Mouse (Mus musculus) kidney, embryonic 16.5 days (tissue): ENCODE results near the gene Smndc1. TPM values are rescaled to one million over a fixed set of nuclear protein-coding genes. Genes with fewer than 3 reads are reported as not detected.

Source experiments
- ATAC-seq: fragments of 200-750 bp; cut with Nextera tagmentation; 2 replicates; pipeline ENCODE4 v1.8.0; 2017; ENCODE audit warnings: moderate TSS enrichment; ENCODE audit not compliant: low FRiP score, low TSS enrichment
- H3K27ac ChIP-seq: fragments of 300-500 bp; sonication (generic); 2 replicates; pipeline ENCODE4 v1.5.1; 2014; ENCODE audit warnings: low read length
- H3K27me3 ChIP-seq: fragments of 300-500 bp; sonication (generic); 2 replicates; pipeline ENCODE4 v1.6.1; 2014; ENCODE audit warnings: low read length, control low read depth, mixed read lengths; ENCODE audit not compliant: insufficient read depth
- H3K36me3 ChIP-seq: fragments of 300-500 bp; sonication (generic); 2 replicates; pipeline ENCODE4 v1.6.1; 2014; ENCODE audit warnings: low read length, control low read depth, mixed read lengths; ENCODE audit not compliant: insufficient read depth
- H3K4me1 ChIP-seq: fragments of 300-500 bp; sonication (generic); 2 replicates; pipeline ENCODE4 v1.6.1; 2014; ENCODE audit warnings: low read length, control low read depth, mixed read lengths; ENCODE audit not compliant: insufficient read depth
- H3K4me2 ChIP-seq: fragments of 300-500 bp; sonication (generic); replicated peaks from 2 replicates; pipeline ENCODE4 v1.6.1; 2014; ENCODE audit warnings: low read depth, low read length
- H3K4me3 ChIP-seq: fragments of 300-500 bp; sonication (generic); 2 replicates; pipeline ENCODE4 v1.5.1; 2014; ENCODE audit warnings: mild to moderate bottlenecking, low read length
- H3K9ac ChIP-seq: fragments of 300-500 bp; sonication (generic); replicated peaks from 2 replicates; pipeline ENCODE4 v1.6.1; 2014; ENCODE audit warnings: low read length
- H3K9me3 ChIP-seq: fragments of 300-500 bp; sonication (generic); 2 replicates; pipeline ENCODE4 v1.6.1; 2016; ENCODE audit warnings: low read length, control low read depth
- WGBS: fragments of 180-500 bp; shearing (Covaris S2); extraction: QIAGEN DNeasy Blood & Tissue Kit; methylation state at CpG from one replicate; pipeline ENCODE4 v1.1.7; 2014; 5-methylcytosine and 5-hydroxymethylcytosine counted together
- polyA plus RNA-seq: library from polyadenylated mRNA; unstranded; fragments of >200 nt; fragmentation: Nextera tagmentation; extraction: Ambion mirVana; gene quantifications from 2 replicates; pipeline ENCODE4 v1.2.1, GENCODE M21; 2015

Gene Smndc1
- polyA plus RNA-seq, 1 experiment from 2014 or later, result 40.1 TPM

- 80% methylated on average over 11 of the region's 11 CpGs for WGBS
- Histone ChIP-seq H3K27me3 (no peaks in the 10 kb centered on the region), H3K4me3 (no peak overlapping the region), H3K4me2 (no peak overlapping the region), H3K27ac (peak overlapping the region; percentile 39; the same call in 1 of the 2 replicates), H3K9me3 (no peaks in the 10 kb centered on the region), H3K36me3 (no peaks in the 10 kb centered on the region), H3K4me1 (peaks cover 48% of the 10 kb centered on the region), H3K9ac (no peak overlapping the region)
- no peak for ATAC-seq
These were observed 24.3 kb upstream of the Smndc1 start for GRCm38 (mm10) chr19:53414650-53415049.

GRCm38 (mm10) chr19:53413617-53414380 is 23.4 kb upstream of the Smndc1 start:
- 48% methylated on average over 15 of the region's 15 CpGs for WGBS
- H3K9me3 ChIP-seq, result no peaks in the 10 kb centered on the region

GRCm38 (mm10) chr19:53412149-53412848 is 21.9 kb upstream of the Smndc1 start:
- no peaks in the 10 kb centered on the region for H3K27me3 ChIP-seq
- H3K4me2 ChIP-seq, result 0 out of 2 replicates have a peak overlapping the region, but pooled peaks have one; percentile 14
- H3K4me3 ChIP-seq, result no peak overlapping the region
- peak; percentile 39 for ATAC-seq
- 11% methylated on average over 6 of the region's 6 CpGs for WGBS
- no peaks in the 10 kb centered on the region for H3K9me3 ChIP-seq
- 0 out of 2 replicates have a peak overlapping the region, but pooled peaks have one; percentile 4 for H3K9ac ChIP-seq
- peak overlapping the region; percentile 93 for H3K27ac ChIP-seq
- peaks cover 48% of the 10 kb centered on the region for H3K4me1 ChIP-seq
- H3K36me3 ChIP-seq, result no peaks in the 10 kb centered on the region

More at GRCm38 (mm10) chr19:53413617-53414380, 23.4 kb upstream of the Smndc1 start:
- Histone ChIP-seq H3K27ac (peak overlapping the region; percentile 85), H3K36me3 (no peaks in the 10 kb centered on the region), H3K4me3 (no peak overlapping the region), H3K4me2 (no peak overlapping the region), H3K9ac (no peak overlapping the region), H3K4me1 (peaks cover 48% of the 10 kb centered on the region), H3K27me3 (no peaks in the 10 kb centered on the region)
- ATAC-seq, result peak; percentile 75

GRCm38 (mm10) chr19:53409663-53410307 is 19.4 kb upstream of the Smndc1 start:
- 33% methylated on average over 17 of the region's 17 CpGs for WGBS
- Histone ChIP-seq H3K9me3 (no peaks in the 10 kb centered on the region), H3K4me1 (peaks cover 47% of the 10 kb centered on the region), H3K9ac (0 out of 2 replicates have a peak overlapping the region, but pooled peaks have one; percentile 27), H3K4me3 (no peak overlapping the region), H3K27ac (no peak overlapping the region), H3K27me3 (no peaks in the 10 kb centered on the region), H3K4me2 (peak overlapping the region; percentile 17), H3K36me3 (no peaks in the 10 kb centered on the region)
- no peak for ATAC-seq

- Histone ChIP-seq H3K4me2 (no peak overlapping the region), H3K27ac (no peak overlapping the region), H3K4me1 (peaks cover 34% of the 10 kb centered on the region), H3K36me3 (no peaks in the 10 kb centered on the region), H3K4me3 (no peak overlapping the region), H3K9ac (no peak overlapping the region), H3K9me3 (no peaks in the 10 kb centered on the region), H3K27me3 (no peaks in the 10 kb centered on the region)
- ATAC-seq, result no peak
- 69% methylated on average over 8 of the region's 8 CpGs for WGBS
These were observed 18.0 kb upstream of the Smndc1 start for GRCm38 (mm10) chr19:53408398-53408797.

GRCm38 (mm10) chr19:53407350-53407749 is 17.0 kb upstream of the Smndc1 start:
- Histone ChIP-seq H3K4me1 (peaks cover 26% of the 10 kb centered on the region), H3K9me3 (no peaks in the 10 kb centered on the region), H3K36me3 (no peaks in the 10 kb centered on the region), H3K9ac (no peak overlapping the region), H3K4me3 (no peak overlapping the region), H3K4me2 (no peak overlapping the region), H3K27ac (no peak overlapping the region), H3K27me3 (no peaks in the 10 kb centered on the region)
- no peak for ATAC-seq
- 87% methylated on average over 2 of the region's 2 CpGs for WGBS

GRCm38 (mm10) chr19:53405810-53406209 is 15.4 kb upstream of the Smndc1 start:
- ATAC-seq, result no peak
- H3K27me3 ChIP-seq, result no peaks in the 10 kb centered on the region
- H3K36me3 ChIP-seq, result no peaks in the 10 kb centered on the region
- H3K9ac ChIP-seq, result no peak overlapping the region
- no peak overlapping the region for H3K4me2 ChIP-seq
- no peak overlapping the region for H3K27ac ChIP-seq
- no peaks in the 10 kb centered on the region for H3K9me3 ChIP-seq
- peaks cover 10% of the 10 kb centered on the region for H3K4me1 ChIP-seq
- WGBS, result 60% methylated on average over 2 of the region's 2 CpGs
- H3K4me3 ChIP-seq, result no peak overlapping the region

GRCm38 (mm10) chr19:53404837-53405356 is 14.5 kb upstream of the Smndc1 start:
- no peak overlapping the region for H3K27ac ChIP-seq
- H3K27me3 ChIP-seq, result no peaks in the 10 kb centered on the region
- H3K4me1 ChIP-seq, result peaks cover 1% of the 10 kb centered on the region
- WGBS, result 86% methylated on average over 18 of the region's 18 CpGs
- no peaks in the 10 kb centered on the region for H3K9me3 ChIP-seq
- H3K4me2 ChIP-seq, result no peak overlapping the region
- no peaks in the 10 kb centered on the region for H3K36me3 ChIP-seq
- no peak for ATAC-seq
- H3K9ac ChIP-seq, result no peak overlapping the region
- no peak overlapping the region for H3K4me3 ChIP-seq

GRCm38 (mm10) chr19:53404219-53404836 is 13.9 kb upstream of the Smndc1 start:
- 89% methylated on average over 10 of the region's 10 CpGs for WGBS
- no peak overlapping the region for H3K4me2 ChIP-seq
- H3K9ac ChIP-seq, result no peak overlapping the region
- H3K36me3 ChIP-seq, result no peaks in the 10 kb centered on the region
- H3K27me3 ChIP-seq, result no peaks in the 10 kb centered on the region
- no peaks in the 10 kb centered on the region for H3K9me3 ChIP-seq
- no peak for ATAC-seq
- no peaks in the 10 kb centered on the region for H3K4me1 ChIP-seq
- H3K4me3 ChIP-seq, result no peak overlapping the region
- H3K27ac ChIP-seq, result no peak overlapping the region
